Mouse (Mus musculus) forebrain, postnatal 0 days (tissue): ENCODE data around the gene Nfic. TPM values are rescaled to one million over a fixed set of nuclear protein-coding genes. Genes with fewer than 3 reads are reported as not detected.

Experiments
- ATAC-seq: fragments of 200-750 bp; cut with Nextera tagmentation; 2 replicates; pipeline ENCODE4 v1.8.0; 2017; ENCODE audit warnings: mild to moderate bottlenecking, moderate library complexity
- DNase-seq: peaks from one replicate; pipeline ENCODE4 v3.0.0-alpha.2; 2015
- H3K27ac ChIP-seq: fragments of 300-500 bp; sonication (generic); 2 replicates; pipeline ENCODE4 v1.5.1; 2014; ENCODE audit warnings: low read depth, mild to moderate bottlenecking, antibody characterized with exemption, low read length, moderate library complexity, mixed read lengths
- H3K27me3 ChIP-seq: fragments of 300-500 bp; sonication (generic); 2 replicates; pipeline ENCODE4 v1.6.1; 2014; ENCODE audit warnings: mild to moderate bottlenecking, low read length, mixed read lengths; ENCODE audit not compliant: insufficient read depth
- H3K36me3 ChIP-seq: fragments of 300-500 bp; sonication (generic); 2 replicates; pipeline ENCODE4 v1.6.1; 2014; ENCODE audit warnings: mild to moderate bottlenecking, moderate library complexity; ENCODE audit not compliant: insufficient read depth
- H3K4me1 ChIP-seq: fragments of 300-500 bp; sonication (generic); 2 replicates; pipeline ENCODE4 v1.6.1; 2014; ENCODE audit warnings: antibody characterized with exemption; ENCODE audit not compliant: insufficient read depth
- H3K4me2 ChIP-seq: fragments of 300-500 bp; sonication (generic); 2 replicates; pipeline ENCODE4 v1.6.1; 2014; ENCODE audit warnings: low read depth, mild to moderate bottlenecking, moderate library complexity
- H3K4me3 ChIP-seq: fragments of 300-500 bp; sonication (generic); 2 replicates; pipeline ENCODE4 v1.5.1; 2014; ENCODE audit warnings: low read depth, low read length, mixed read lengths
- H3K9ac ChIP-seq: fragments of 300-500 bp; sonication (generic); 2 replicates; pipeline ENCODE4 v1.6.1; 2014; ENCODE audit warnings: mild to moderate bottlenecking
- H3K9me3 ChIP-seq: fragments of 300-500 bp; sonication (generic); 2 replicates; pipeline ENCODE4 v1.6.1; 2016; ENCODE audit warnings: low read length
- CTCF ChIP-seq: sonication (generic); IDR thresholded peaks from 2 replicates; pipeline ENCODE4 v1.5.1; 2016; ENCODE audit warnings: antibody characterized with exemption, control low read depth, low read depth
- WGBS: fragments of 180-500 bp; shearing (Covaris S2); extraction: QIAGEN DNeasy Blood & Tissue Kit; methylation state at CpG from one replicate; pipeline ENCODE4 v1.1.7; 2014; 5-methylcytosine and 5-hydroxymethylcytosine counted together
- polyA plus RNA-seq: library from polyadenylated mRNA; unstranded; fragments of >200 nt; fragmentation: Nextera tagmentation; extraction: Ambion mirVana; gene quantifications from 2 replicates; pipeline ENCODE4 v1.2.1, GENCODE M21; 2015
- total RNA-seq: library from RNA; depleted of rRNA; stranded (reverse); fragments of >200 nt; gene quantifications from 2 replicates; pipeline ENCODE4 v1.2.3, GENCODE M21; 2014

Nfic gene
- total and polyA plus RNA-seq, 2 experiments from 2014 or later = 14.5 to 23.1 TPM

- Histone ChIP-seq H3K9me3 (no peaks in the 10 kb centered on the region), H3K27me3 (no peaks in the 10 kb centered on the region), H3K4me3 (no peak overlapping the region), H3K9ac (no peak overlapping the region), H3K4me2 (no peak overlapping the region), H3K4me1 (no peaks in the 10 kb centered on the region), H3K27ac (no peak overlapping the region), H3K36me3 (peaks cover 21% of the 10 kb centered on the region)
- WGBS = 86% methylated on average over 6 of the region's 6 CpGs
- no peak for DNase-seq
- no peak for TF ChIP-seq CTCF
- ATAC-seq = no peak
These were observed 63.2 kb downstream of the Nfic start for GRCm38 (mm10) chr10:81392270-81392669.

- WGBS = 89% methylated on average over 13 of the region's 13 CpGs
- TF ChIP-seq CTCF = no peak
- ATAC-seq (no peak), DNase-seq (no peak)
- no peak overlapping the region for H3K4me2 ChIP-seq
- no peak overlapping the region for H3K27ac ChIP-seq
- H3K36me3 ChIP-seq = peaks cover 38% of the 10 kb centered on the region
- H3K9ac ChIP-seq = no peak overlapping the region
- no peaks in the 10 kb centered on the region for H3K27me3 ChIP-seq
- no peak overlapping the region for H3K4me3 ChIP-seq
- no peaks in the 10 kb centered on the region for H3K9me3 ChIP-seq
- no peaks in the 10 kb centered on the region for H3K4me1 ChIP-seq
These were observed 64.8 kb downstream of the Nfic start for GRCm38 (mm10) chr10:81390678-81390965.

GRCm38 (mm10) chr10:81389801-81390677 lies 65.4 kb downstream of the Nfic start:
- ATAC-seq (peak; percentile 76), DNase-seq (peak; percentile 75)
- H3K27ac ChIP-seq = no peak overlapping the region
- peaks cover 5% of the 10 kb centered on the region for H3K4me1 ChIP-seq
- WGBS = 62% methylated on average over 23 of the region's 23 CpGs
- TF ChIP-seq CTCF = peak; percentile 90
- H3K9me3 ChIP-seq = no peaks in the 10 kb centered on the region
- no peak overlapping the region for H3K4me3 ChIP-seq
- no peak overlapping the region for H3K9ac ChIP-seq
- no peak overlapping the region for H3K4me2 ChIP-seq
- H3K27me3 ChIP-seq = no peaks in the 10 kb centered on the region
- peaks cover 39% of the 10 kb centered on the region for H3K36me3 ChIP-seq

GRCm38 (mm10) chr10:81389373-81389772 lies 66.1 kb downstream of the Nfic start:
- DNase-seq (no peak), ATAC-seq (0 out of 2 replicates have a peak, but pooled peaks have one; percentile 3)
- no peaks in the 10 kb centered on the region for H3K9me3 ChIP-seq
- no peaks in the 10 kb centered on the region for H3K27me3 ChIP-seq
- H3K36me3 ChIP-seq = peaks cover 39% of the 10 kb centered on the region
- no peak for TF ChIP-seq CTCF
- H3K4me2 ChIP-seq = no peak overlapping the region
- H3K9ac ChIP-seq = no peak overlapping the region
- no peak overlapping the region for H3K4me3 ChIP-seq
- peaks cover 11% of the 10 kb centered on the region for H3K4me1 ChIP-seq
- no peak overlapping the region for H3K27ac ChIP-seq
- WGBS = 50% methylated on average over 3 of the region's 3 CpGs

- no peak within 1 kb of the TSS for H3K4me2 ChIP-seq
- H3K27ac ChIP-seq = no peak within 1 kb of the TSS
- ATAC-seq (no peak), DNase-seq (no peak)
- no peak within 1 kb of the TSS for H3K4me3 ChIP-seq
- peaks cover 39% of the 10 kb centered on the region for H3K36me3 ChIP-seq
- no peaks in the 10 kb centered on the region for H3K27me3 ChIP-seq
- 86% methylated on average over 5 of the region's 5 CpGs for WGBS
- peaks cover 11% of the 10 kb centered on the region for H3K4me1 ChIP-seq
- H3K9ac ChIP-seq = no peak within 1 kb of the TSS
- no peaks in the 10 kb centered on the region for H3K9me3 ChIP-seq
- no peak for TF ChIP-seq CTCF
These were observed 66.9 kb downstream of the Nfic start, which contains the start of gene Gm48552 for GRCm38 (mm10) chr10:81388505-81389055. Gm48552 (plus strand) TSS chr10:81389005.

GRCm38 (mm10) chr10:81387716-81388115 lies 67.7 kb downstream of the Nfic start:
- DNase-seq (no peak), ATAC-seq (no peak)
- Histone ChIP-seq H3K4me3 (no peak overlapping the region), H3K27me3 (no peaks in the 10 kb centered on the region), H3K4me2 (no peak overlapping the region), H3K9ac (no peak overlapping the region), H3K27ac (no peak overlapping the region), H3K36me3 (peaks cover 39% of the 10 kb centered on the region), H3K4me1 (peaks cover 11% of the 10 kb centered on the region), H3K9me3 (no peaks in the 10 kb centered on the region)
- no peak for TF ChIP-seq CTCF
- 93% methylated on average over 20 of the region's 20 CpGs for WGBS

GRCm38 (mm10) chr10:81385603-81386306 lies 69.7 kb downstream of the Nfic start:
- Histone ChIP-seq H3K4me3 (no peak overlapping the region), H3K27me3 (no peaks in the 10 kb centered on the region), H3K27ac (no peak overlapping the region), H3K4me2 (peak overlapping the region; percentile 85), H3K9ac (no peak overlapping the region), H3K4me1 (peaks cover 11% of the 10 kb centered on the region), H3K36me3 (peaks cover 36% of the 10 kb centered on the region), H3K9me3 (no peaks in the 10 kb centered on the region)
- no peak for ATAC-seq
- 80% methylated on average over 22 of the region's 22 CpGs for WGBS
- no peak for DNase-seq
- no peak for TF ChIP-seq CTCF
